In the genomic region with DNA sequence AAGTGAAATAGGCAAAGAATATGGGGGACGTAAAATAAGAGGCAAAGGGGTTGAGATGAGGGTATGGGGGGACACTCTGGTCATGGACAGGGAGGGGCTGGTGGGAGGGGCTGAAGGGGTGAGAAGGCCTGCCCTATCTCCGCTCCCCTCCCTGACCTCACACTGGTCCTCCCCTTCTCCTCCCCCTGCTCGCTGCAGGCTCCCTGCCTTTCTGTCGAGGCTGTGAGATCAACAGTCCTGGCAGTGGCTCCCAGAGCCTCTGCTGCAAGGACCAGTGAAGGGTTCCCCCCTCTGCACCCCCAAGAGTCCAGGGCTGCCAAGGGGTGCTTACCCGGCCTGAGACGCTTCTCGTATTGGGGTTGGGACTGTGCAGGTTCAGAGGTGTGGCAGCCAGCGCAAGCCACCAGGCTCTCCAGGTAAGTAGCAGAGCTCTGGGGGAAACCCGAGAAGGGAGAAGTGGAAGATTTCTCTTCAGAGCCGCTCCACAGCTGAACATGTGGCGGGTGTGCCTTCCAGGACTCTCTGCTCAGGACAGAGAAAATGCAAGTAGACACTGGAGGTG, we compare ENCODE assay signal across 13 mouse cellular contexts. TPM values are rescaled to one million over a fixed set of nuclear protein-coding genes. Genes with fewer than 3 reads are reported as not detected.
DNase-seq lines count a peak whose midpoint lies in the region; ATAC-seq lines count a peak whose summit lies in the region.
"Had no signal": no experiment of that assay in that cellular context is flagged by ENCODE, and none has a peak within 500 bp of the region (broad histone marks: within the 10 kb centered on the region; RNA-seq: fewer than 3 reads in every experiment).

No protein-coding gene starts in this region.

- 41% methylated on average over 9 of the region's 11 CpGs for WGBS in heart, embryonic 10.5 days
- WGBS in stomach, embryonic 16.5 days = 24% methylated on average over 11 of the region's 11 CpGs
- WGBS in hindbrain, embryonic 14.5 days = 44% methylated on average over 11 of the region's 11 CpGs

- DNase-seq in heart, adult 11 months = peak; percentile 99
- DNase-seq in heart, embryonic 10.5 days (ENCODE audit: low spot score) = no peak
- peak; percentile 59 for DNase-seq in heart, postnatal 25 days (ENCODE audit: low spot score)
- DNase-seq in B cell, adult 2 months = no peak
- no peak for DNase-seq in hindbrain, embryonic 14.5 days (ENCODE audit: low spot score)
- DNase-seq: cerebellum, adult 9-11 months had no signal

- H3K9ac ChIP-seq in stomach, embryonic 16.5 days (ENCODE audit: low read length) = peak overlapping the region; percentile 59
- H3K9ac ChIP-seq in hindbrain, embryonic 14.5 days = no peak overlapping the region

- peak overlapping the region; percentile 48 for H3K4me2 ChIP-seq in stomach, embryonic 16.5 days (ENCODE audit: low read depth, low read length)
- H3K4me2 ChIP-seq in hindbrain, embryonic 14.5 days (replicated peaks) = no peak overlapping the region

- H3K4me3 ChIP-seq in heart, embryonic 10.5 days = no peak overlapping the region
- H3K4me3 ChIP-seq in megakaryocyte, embryonic 14.5 days (replicated peaks) = peak overlapping the region; percentile 54
- peak overlapping the region; percentile 27 for H3K4me3 ChIP-seq in stomach, embryonic 16.5 days (replicated peaks; ENCODE audit: low read length)
- no peak overlapping the region for H3K4me3 ChIP-seq in hindbrain, embryonic 14.5 days (replicated peaks; ENCODE audit: low read length)
- H3K4me3 ChIP-seq: erythroblast, embryonic 14.5 days had no signal

- H3K27ac ChIP-seq in heart, embryonic 10.5 days = no peak overlapping the region
- H3K27ac ChIP-seq in stomach, embryonic 16.5 days (ENCODE audit: low read length) = peak overlapping the region; percentile 66
- H3K27ac ChIP-seq in hindbrain, embryonic 14.5 days = no peak overlapping the region

- H3K27me3 ChIP-seq in heart, embryonic 10.5 days (ENCODE audit: insufficient read depth, poor library complexity, severe bottlenecking) = peaks cover 54% of the 10 kb centered on the region
- H3K27me3 ChIP-seq in megakaryocyte, embryonic 14.5 days (replicated peaks) = peaks cover 65% of the 10 kb centered on the region
- H3K27me3 ChIP-seq in stomach, embryonic 16.5 days (ENCODE audit: control insufficient read depth, insufficient read depth, low read length) = no peaks in the 10 kb centered on the region
- H3K27me3 ChIP-seq in hindbrain, embryonic 14.5 days (ENCODE audit: control insufficient read depth, insufficient read depth, low read length) = peaks cover 19% of the 10 kb centered on the region

- peaks cover 40% of the 10 kb centered on the region for H3K4me1 ChIP-seq in heart, embryonic 10.5 days
- peaks cover 56% of the 10 kb centered on the region for H3K4me1 ChIP-seq in megakaryocyte, embryonic 14.5 days
- peaks cover 37% of the 10 kb centered on the region for H3K4me1 ChIP-seq in stomach, embryonic 16.5 days (ENCODE audit: control insufficient read depth, insufficient read depth, low read length)
- no peaks in the 10 kb centered on the region for H3K4me1 ChIP-seq in hindbrain, embryonic 14.5 days (replicated peaks; ENCODE audit: control insufficient read depth, insufficient read depth, low read length)

- no peaks in the 10 kb centered on the region for H3K36me3 ChIP-seq in heart, embryonic 10.5 days
- peaks cover 10% of the 10 kb centered on the region for H3K36me3 ChIP-seq in megakaryocyte, embryonic 14.5 days (replicated peaks; ENCODE audit: low read length)
- H3K36me3 ChIP-seq in stomach, embryonic 16.5 days (ENCODE audit: control insufficient read depth, insufficient read depth, low read length) = no peaks in the 10 kb centered on the region
- H3K36me3 ChIP-seq in hindbrain, embryonic 14.5 days (replicated peaks; ENCODE audit: control insufficient read depth, insufficient read depth) = no peaks in the 10 kb centered on the region

- ATAC-seq in megakaryocyte, adult 5-6 weeks (ENCODE audit: poor library complexity, severe bottlenecking) = no peak
- no peak for ATAC-seq in stomach, embryonic 16.5 days (ENCODE audit: insufficient read depth, low FRiP score)
- ATAC-seq in hindbrain, embryonic 14.5 days (ENCODE audit: low FRiP score) = no peak
- ATAC-seq: hindbrain, embryonic 16.5 days; Patski had no signal

- intact Hi-C loops in heart, postnatal 25 days (cut with DNase I) = loop anchor here (2.0 kb wide), 1 partner anchor 20 kb away; no protein-coding TSS in a partner anchor

- H3K9me3 ChIP-seq in heart, embryonic 10.5 days = no peaks in the 10 kb centered on the region
- H3K9me3 ChIP-seq in megakaryocyte, embryonic 14.5 days = no peaks in the 10 kb centered on the region
- H3K9me3 ChIP-seq in stomach, embryonic 16.5 days (replicated peaks; ENCODE audit: control insufficient read depth, low read length) = no peaks in the 10 kb centered on the region
- no peaks in the 10 kb centered on the region for H3K9me3 ChIP-seq in hindbrain, embryonic 14.5 days (ENCODE audit: control insufficient read depth, low read length)

RNA-seq across cellular contexts. Expression of gene Tnxb, which starts 10.0 kb away (rescaled TPM):
- polyA plus RNA-seq in heart, embryonic 10.5 days (2016; fragmentation: Nextera tagmentation; extraction: Ambion mirVana) = 0.04 and 0.07 TPM in 2 replicates
- 0.03 TPM in 1 of 2 replicates, not detected in the other for polyA plus RNA-seq in megakaryocyte, embryonic 14.5 days (2012; ENCODE audit: insufficient read depth, low replicate concordance)
- total RNA-seq in megakaryocyte, adult 5-6 weeks (2015) = 0.02 and 0.04 TPM in 2 replicates
- total RNA-seq in megakaryocyte, adult 5-6 weeks (2017) = under 0.01 and 0.08 TPM in 2 replicates
- 10 to 100 TPM; 32.1 to 42.1 TPM for total RNA-seq in heart, postnatal 25 days (2021)
- 1.3 and 1.8 TPM in 2 replicates for polyA plus RNA-seq in stomach, embryonic 16.5 days (2015; fragmentation: Nextera tagmentation; extraction: Ambion mirVana)
- polyA plus RNA-seq in hindbrain, embryonic 14.5 days (2014; fragmentation: Nextera tagmentation; extraction: Ambion mirVana) = 0.24 and 0.43 TPM in 2 replicates
- total RNA-seq: megakaryocyte-erythroid progenitor cell, adult 5-6 weeks had no signal
- polyA plus RNA-seq: erythroblast, embryonic 14.5 days had no signal

RNA-seq across cellular contexts. Expression of gene Atf6b, which starts 13.4 kb away (rescaled TPM):
- polyA plus RNA-seq in heart, embryonic 10.5 days (2016; fragmentation: Nextera tagmentation; extraction: Ambion mirVana) = 74.0 and 76.8 TPM in 2 replicates
- polyA plus RNA-seq in megakaryocyte, embryonic 14.5 days (2012; ENCODE audit: insufficient read depth, low replicate concordance) = 192 and 427 TPM in 2 replicates
- total RNA-seq in megakaryocyte, adult 5-6 weeks (2015) = 31.9 and 32.4 TPM in 2 replicates
- total RNA-seq in megakaryocyte, adult 5-6 weeks (2017) = 25.4 and 32.2 TPM in 2 replicates
- 10 to 100 TPM; 15.6 to 17.8 TPM for total RNA-seq in heart, postnatal 25 days (2021)
- 73.5 and 78.0 TPM in 2 replicates for polyA plus RNA-seq in stomach, embryonic 16.5 days (2015; fragmentation: Nextera tagmentation; extraction: Ambion mirVana)
- polyA plus RNA-seq in hindbrain, embryonic 14.5 days (2014; fragmentation: Nextera tagmentation; extraction: Ambion mirVana) = 84.7 and 87.6 TPM in 2 replicates

RNA-seq across cellular contexts. Expression of gene Fkbpl, which starts 15.8 kb away (rescaled TPM):
- 12.6 TPM in 2 replicates for polyA plus RNA-seq in heart, embryonic 10.5 days (2016; fragmentation: Nextera tagmentation; extraction: Ambion mirVana)
- 6.1 and 22.5 TPM in 2 replicates for polyA plus RNA-seq in megakaryocyte, embryonic 14.5 days (2012; ENCODE audit: insufficient read depth, low replicate concordance)
- total RNA-seq in megakaryocyte, adult 5-6 weeks (2015) = 4.0 and 4.2 TPM in 2 replicates
- 40.5 and 41.6 TPM in 2 replicates for total RNA-seq in megakaryocyte, adult 5-6 weeks (2017)
- 1 to 10 TPM; 6.2 to 6.6 TPM for total RNA-seq in heart, postnatal 25 days (2021)
- 13.1 and 14.4 TPM in 2 replicates for polyA plus RNA-seq in stomach, embryonic 16.5 days (2015; fragmentation: Nextera tagmentation; extraction: Ambion mirVana)
- 11.7 and 12.9 TPM in 2 replicates for polyA plus RNA-seq in hindbrain, embryonic 14.5 days (2014; fragmentation: Nextera tagmentation; extraction: Ambion mirVana)

RNA-seq across cellular contexts. Expression of gene Prrt1, which starts 31.0 kb away (rescaled TPM):
- polyA plus RNA-seq in heart, embryonic 10.5 days (2016; fragmentation: Nextera tagmentation; extraction: Ambion mirVana) = 0.11 TPM in 1 of 2 replicates, not detected in the other
- polyA plus RNA-seq in megakaryocyte, embryonic 14.5 days (2012; ENCODE audit: insufficient read depth, low replicate concordance) = not detected in 2 replicates
- total RNA-seq in megakaryocyte, adult 5-6 weeks (2015) = 0.22 and 0.73 TPM in 2 replicates
- total RNA-seq in megakaryocyte, adult 5-6 weeks (2017) = 0.22 TPM in 1 of 2 replicates, not detected in the other
- 1 to 10 TPM; 1.1 to 1.9 TPM for total RNA-seq in heart, postnatal 25 days (2021)
- polyA plus RNA-seq in stomach, embryonic 16.5 days (2015; fragmentation: Nextera tagmentation; extraction: Ambion mirVana) = 0.31 and 0.45 TPM in 2 replicates
- polyA plus RNA-seq in hindbrain, embryonic 14.5 days (2014; fragmentation: Nextera tagmentation; extraction: Ambion mirVana) = 7.3 and 8.6 TPM in 2 replicates
- polyA plus RNA-seq: erythroblast, embryonic 14.5 days had no signal

RNA-seq across cellular contexts. Expression of gene Ppt2, which starts 32.0 kb away (rescaled TPM):
- 24.3 and 27.5 TPM in 2 replicates for polyA plus RNA-seq in heart, embryonic 10.5 days (2016; fragmentation: Nextera tagmentation; extraction: Ambion mirVana)
- 40.9 and 74.9 TPM in 2 replicates for polyA plus RNA-seq in megakaryocyte, embryonic 14.5 days (2012; ENCODE audit: insufficient read depth, low replicate concordance)
- total RNA-seq in megakaryocyte, adult 5-6 weeks (2015) = 37.0 and 41.4 TPM in 2 replicates
- 25.6 and 26.8 TPM in 2 replicates for total RNA-seq in megakaryocyte, adult 5-6 weeks (2017)
- total RNA-seq in heart, postnatal 25 days (2021) = 10 to 100 TPM; 53.2 to 53.7 TPM
- 25.2 and 25.7 TPM in 2 replicates for polyA plus RNA-seq in stomach, embryonic 16.5 days (2015; fragmentation: Nextera tagmentation; extraction: Ambion mirVana)
- 22.2 and 25.4 TPM in 2 replicates for polyA plus RNA-seq in hindbrain, embryonic 14.5 days (2014; fragmentation: Nextera tagmentation; extraction: Ambion mirVana)

Comparison
In these comparisons a context has a peak if more than half of its experiments do, and no peak if none do; other contexts are left out.
1. DNase-seq: peak in heart, adult 11 months (single experiment) and heart, postnatal 25 days (single experiment); none in heart, embryonic 10.5 days (single experiment), B cell, adult 2 months (0 of 2) and hindbrain, embryonic 14.5 days (single experiment).
2. H3K4me3 ChIP-seq: peak in megakaryocyte, embryonic 14.5 days (single experiment) and stomach, embryonic 16.5 days (single experiment); none in heart, embryonic 10.5 days (single experiment) and hindbrain, embryonic 14.5 days (single experiment).